ENCODE assay signal across 8 mouse cellular contexts in genomic region chr7:100608130-100608741, GRCm38 (mm10). TPM values are rescaled to one million over a fixed set of nuclear protein-coding genes. Genes with fewer than 3 reads are reported as not detected.
DNase-seq lines count a peak whose midpoint lies in the region; ATAC-seq and TF ChIP-seq lines count a peak whose summit lies in the region.

Gene Mrpl48 (minus strand): TSS chr7:100608301.

- under 1% methylated on average over 43 of the region's 43 CpGs for WGBS in lung, embryonic 14.5 days
- WGBS in olfactory bulb, adult 2 months: under 1% methylated on average over 43 of the region's 43 CpGs

- no peak for TF ChIP-seq CTCF in lung, embryonic 14.5 days (IDR thresholded peaks at IDR 0.05; ENCODE audit: low read depth)
- no peak for TF ChIP-seq CTCF in olfactory bulb, adult 2 months (IDR thresholded peaks at IDR 0.05; ENCODE audit: insufficient read depth, low read depth, low read length)

- peak within 1 kb of the TSS; percentile 97 for H3K9ac ChIP-seq in lung, embryonic 14.5 days

- peak within 1 kb of the TSS; percentile 85 for H3K4me2 ChIP-seq in lung, embryonic 14.5 days

- H3K27me3 ChIP-seq in lung, embryonic 14.5 days (ENCODE audit: insufficient read depth, low read length): no peaks in the 10 kb centered on the region

- peak; percentile 59 for DNase-seq in NIH3T3 (ENCODE audit: low read depth)
- DNase-seq in cerebellum, adult 9-10 months: peak; percentile 74
- peak; percentile 39 to 59 for DNase-seq in frontal cortex, adult 2 months (ENCODE audit: extremely low spot score in 1 of 2, low spot score in 1 of 2)
- peak; percentile 73 for DNase-seq in heart, postnatal 4 days
- DNase-seq in layer of hippocampus, adult 8-10 months (ENCODE audit: low spot score in 2 of 2): peak; percentile 45 to 53
- DNase-seq in lung, embryonic 14.5 days: peak; percentile 63
- DNase-seq in urinary bladder, postnatal 10 days (ENCODE audit: low spot score): peak; percentile 11

- peak within 1 kb of the TSS; percentile 99 for H3K27ac ChIP-seq in lung, embryonic 14.5 days (ENCODE audit: low read depth)
- H3K27ac ChIP-seq in olfactory bulb, adult 2 months (ENCODE audit: insufficient read depth, low read depth, low read length): peak within 1 kb of the TSS; percentile 93

- no peaks in the 10 kb centered on the region for H3K9me3 ChIP-seq in lung, embryonic 14.5 days (ENCODE audit: low read depth, low read length)

- no peak for TF ChIP-seq POLR2A in olfactory bulb, adult 2 months (IDR thresholded peaks at IDR 0.05; ENCODE audit: insufficient read depth, low read depth, low read length)

- peak; percentile 59 for ATAC-seq in lung, embryonic 14.5 days (ENCODE audit: insufficient read depth)

- H3K4me1 ChIP-seq in lung, embryonic 14.5 days (ENCODE audit: insufficient read depth): no peaks in the 10 kb centered on the region; the same call in 1 of the 2 replicates
- no peaks in the 10 kb centered on the region for H3K4me1 ChIP-seq in olfactory bulb, adult 2 months (ENCODE audit: control insufficient read depth, insufficient read depth, low read length)

- H3K4me3 ChIP-seq in lung, embryonic 14.5 days (ENCODE audit: low read depth, low read length): peak within 1 kb of the TSS; percentile 100
- H3K4me3 ChIP-seq in olfactory bulb, adult 2 months (ENCODE audit: insufficient read depth, low read depth, low read length): peak within 1 kb of the TSS; percentile 88

- H3K36me3 ChIP-seq in lung, embryonic 14.5 days (ENCODE audit: insufficient read depth): no peaks in the 10 kb centered on the region

RNA-seq across cellular contexts. Expression of gene Mrpl48, which starts in this region (rescaled TPM):
- 63.8 and 76.5 TPM in 2 replicates for polyA plus RNA-seq in frontal cortex, adult 2 months (2012; rRNA removed)
- 10 to 100 TPM; 74.9 to 78.5 TPM for total RNA-seq in heart, postnatal 4 days (2021)
- 10 to 100 TPM; 65.1 to 69.0 (median 66.7) TPM for total RNA-seq in layer of hippocampus, adult 8-10 months (2022)
- polyA plus RNA-seq in lung, embryonic 14.5 days (2014; fragmentation: Nextera tagmentation; extraction: Ambion mirVana): 77.2 and 80.8 TPM in 2 replicates
- not detected in 2 replicates for polyA plus RNA-seq in olfactory bulb, adult 2 months (2012; ENCODE audit: insufficient read depth, insufficient read length, low replicate concordance, missing spikeins)

Comparison
In these comparisons a context has a peak if more than half of its experiments do, and no peak if none do; other contexts are left out.
1. Peak in every context shown above with its lines: DNase-seq, ATAC-seq, H3K4me3 ChIP-seq and H3K27ac ChIP-seq.
2. RNA of gene Mrpl48 (polyA plus RNA-seq): 77.2 to 80.8 TPM in lung, embryonic 14.5 days and 63.8 to 76.5 TPM in frontal cortex, adult 2 months; not detected in olfactory bulb, adult 2 months; every median in the first group is over 10 times any median in the second.
3. DNase-seq: peak in every context shown above with its lines; median percentile 74 in cerebellum, adult 9-10 months; 73 in heart, postnatal 4 days; 63 in lung, embryonic 14.5 days; 59 in NIH3T3; 49 in frontal cortex, adult 2 months; 49 in layer of hippocampus, adult 8-10 months; 11 in urinary bladder, postnatal 10 days.